Mouse (Mus musculus): ENCODE measurements around the gene Tubal3. TPM values are rescaled to one million over a fixed set of nuclear protein-coding genes. Genes with fewer than 3 reads are reported as not detected.

Gene Tubal3
- polyA plus RNA-seq, 1 experiment from 2014 or later, result not detected

DNA sequence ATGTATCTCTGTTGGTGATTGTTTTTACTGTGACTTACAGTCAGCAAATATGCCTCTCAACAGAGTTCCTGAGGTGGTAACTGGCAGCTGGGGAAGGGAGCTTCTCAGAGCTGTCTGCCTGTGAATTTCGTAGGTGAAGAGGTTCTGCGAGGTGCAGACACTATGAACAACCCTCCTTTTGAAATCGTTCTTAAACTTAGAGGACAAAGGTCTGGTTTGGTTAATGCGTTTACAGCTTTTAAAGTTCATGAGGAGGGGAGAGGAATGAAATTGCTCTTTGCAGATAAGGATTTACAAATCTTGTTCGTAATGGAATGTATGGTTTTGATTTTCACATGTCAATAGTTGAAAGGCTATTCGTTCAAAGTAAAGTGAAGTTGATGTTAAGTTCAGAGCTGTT, 7.6 kb downstream of the Tubal3 start:
- 91% methylated on average over 6 of the region's 6 CpGs for WGBS
- ATAC-seq (ENCODE audit: low FRiP score), result no peak
- Histone ChIP-seq H3K9ac (replicated peaks) (no peak overlapping the region), H3K4me1 (no peaks in the 10 kb centered on the region), H3K4me2 (no peak overlapping the region), H3K36me3 (no peaks in the 10 kb centered on the region), H3K9me3 (replicated peaks) (no peaks in the 10 kb centered on the region), H3K4me3 (replicated peaks) (no peak overlapping the region), H3K27me3 (replicated peaks) (no peaks in the 10 kb centered on the region), H3K27ac (replicated peaks) (no peak overlapping the region)

DNA sequence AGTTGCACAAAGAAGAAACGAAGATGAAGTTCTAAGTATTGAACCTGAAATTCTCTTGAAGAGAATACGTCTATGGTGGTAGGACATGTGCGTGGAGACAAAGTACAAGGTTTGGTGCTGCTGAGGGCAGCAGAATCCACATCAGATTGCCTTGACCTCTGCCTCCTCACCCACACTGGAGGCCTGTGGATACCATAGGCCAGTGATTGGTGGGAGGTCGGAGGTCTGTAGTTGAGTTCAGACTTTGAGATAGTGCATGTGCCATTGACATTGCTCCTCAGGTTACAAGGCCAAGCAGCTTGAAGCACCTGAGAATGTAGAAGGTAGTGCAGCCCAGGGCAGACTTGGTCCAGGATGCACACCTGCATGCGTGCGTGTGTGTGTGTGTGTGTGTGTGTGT, 8.0 kb downstream of the Tubal3 start:
- H3K27me3 ChIP-seq (replicated peaks), result no peaks in the 10 kb centered on the region
- no peak overlapping the region for H3K4me3 ChIP-seq (replicated peaks)
- no peak overlapping the region for H3K4me2 ChIP-seq
- no peak for ATAC-seq (ENCODE audit: low FRiP score)
- no peaks in the 10 kb centered on the region for H3K4me1 ChIP-seq
- H3K36me3 ChIP-seq, result no peaks in the 10 kb centered on the region
- H3K9me3 ChIP-seq (replicated peaks), result no peaks in the 10 kb centered on the region
- H3K9ac ChIP-seq (replicated peaks), result no peak overlapping the region
- H3K27ac ChIP-seq (replicated peaks), result no peak overlapping the region
- 92% methylated on average over 6 of the region's 6 CpGs for WGBS

DNA sequence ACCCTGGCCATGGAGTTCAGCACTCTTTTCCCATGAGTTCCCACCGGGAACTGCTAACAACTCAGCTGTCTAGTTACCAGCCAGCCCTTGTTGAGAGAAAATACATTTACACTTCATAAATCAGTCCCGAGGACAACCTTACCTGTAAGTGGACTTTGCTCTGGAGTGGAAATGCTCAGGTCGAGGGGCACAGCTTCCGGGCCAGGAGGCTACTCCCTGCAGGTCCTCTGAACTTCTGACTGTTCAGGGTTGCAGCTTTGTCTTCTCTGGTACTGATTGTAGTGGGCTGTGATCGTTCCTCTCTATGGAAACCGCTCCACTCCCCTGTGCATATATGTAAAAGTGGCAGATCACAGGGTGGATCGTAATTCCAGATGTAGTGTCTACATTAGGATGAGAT, 26.6 kb downstream of the Tubal3 start:
- Histone ChIP-seq H3K27ac (replicated peaks) (no peak overlapping the region), H3K4me1 (no peaks in the 10 kb centered on the region), H3K9me3 (replicated peaks) (no peaks in the 10 kb centered on the region), H3K4me3 (replicated peaks) (no peak overlapping the region), H3K27me3 (replicated peaks) (no peaks in the 10 kb centered on the region), H3K9ac (replicated peaks) (no peak overlapping the region), H3K4me2 (no peak overlapping the region), H3K36me3 (no peaks in the 10 kb centered on the region)
- ATAC-seq (ENCODE audit: low FRiP score), result no peak
- 84% methylated on average over 7 of the region's 7 CpGs for WGBS

DNA sequence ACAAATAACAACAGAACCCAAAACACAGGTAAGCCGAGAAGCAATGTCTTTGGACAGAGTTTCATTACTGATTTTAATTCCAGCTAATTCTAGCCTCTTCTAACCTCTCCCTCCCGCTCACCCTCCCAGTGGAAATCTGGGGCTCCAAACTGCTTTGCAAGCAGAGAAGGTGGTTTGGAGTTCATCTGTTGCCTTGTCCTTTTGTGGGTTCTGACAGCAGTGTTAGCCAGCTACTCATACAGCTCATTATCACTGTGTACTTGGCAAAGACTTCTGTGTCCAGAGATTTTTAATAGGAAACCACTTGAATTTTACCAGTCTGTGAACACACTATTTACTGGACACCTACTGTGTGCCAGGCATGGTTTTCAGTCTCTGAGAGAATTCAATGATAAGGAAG, 27.2 kb downstream of the Tubal3 start, which contains the start of gene Ucn3:
Gene Ucn3, minus strand, starts transcription at position 101 of the 400 bp plus-strand sequence.
- H3K4me1 ChIP-seq, result no peaks in the 10 kb centered on the region
- WGBS, result 80% methylated on average over 2 of the region's 2 CpGs
- no peak for ATAC-seq (ENCODE audit: low FRiP score)

DNA sequence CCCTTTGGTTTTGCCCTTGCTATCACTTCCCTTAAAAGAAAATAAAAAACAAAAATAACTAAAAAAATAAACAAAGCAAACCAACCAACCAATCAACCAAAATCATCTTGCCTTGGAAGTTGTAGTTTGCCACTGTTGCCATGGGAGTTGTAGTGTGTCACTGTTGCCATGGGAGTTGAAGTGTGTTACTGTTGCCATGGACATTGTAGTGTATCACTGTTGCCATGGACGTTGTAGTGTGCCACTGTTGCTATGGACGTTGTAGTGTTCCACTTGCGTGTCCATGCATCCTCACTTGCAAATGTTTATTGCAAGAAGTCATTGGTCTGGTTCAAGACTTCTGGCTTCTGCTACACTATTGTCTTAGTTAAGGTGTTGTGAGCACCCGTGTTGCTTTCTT, 29.2 kb downstream of the Tubal3 start:
- Histone ChIP-seq H3K27ac (replicated peaks) (no peak overlapping the region), H3K9me3 (replicated peaks) (no peaks in the 10 kb centered on the region), H3K4me2 (no peak overlapping the region), H3K9ac (replicated peaks) (no peak overlapping the region), H3K4me3 (replicated peaks) (no peak overlapping the region), H3K27me3 (replicated peaks) (no peaks in the 10 kb centered on the region), H3K36me3 (no peaks in the 10 kb centered on the region), H3K4me1 (no peaks in the 10 kb centered on the region)
- 83% methylated on average over 4 of the region's 4 CpGs for WGBS
- no peak for ATAC-seq (ENCODE audit: low FRiP score)

More for the DNA sequence above, 27.2 kb downstream of the Tubal3 start, which contains the start of gene Ucn3:
- H3K4me2 ChIP-seq, result no peak within 1 kb of the TSS
- H3K4me3 ChIP-seq (replicated peaks), result no peak within 1 kb of the TSS
- no peaks in the 10 kb centered on the region for H3K9me3 ChIP-seq (replicated peaks)
- H3K27ac ChIP-seq (replicated peaks), result no peak within 1 kb of the TSS
- H3K36me3 ChIP-seq, result no peaks in the 10 kb centered on the region
- no peak within 1 kb of the TSS for H3K9ac ChIP-seq (replicated peaks)
- no peaks in the 10 kb centered on the region for H3K27me3 ChIP-seq (replicated peaks)

DNA sequence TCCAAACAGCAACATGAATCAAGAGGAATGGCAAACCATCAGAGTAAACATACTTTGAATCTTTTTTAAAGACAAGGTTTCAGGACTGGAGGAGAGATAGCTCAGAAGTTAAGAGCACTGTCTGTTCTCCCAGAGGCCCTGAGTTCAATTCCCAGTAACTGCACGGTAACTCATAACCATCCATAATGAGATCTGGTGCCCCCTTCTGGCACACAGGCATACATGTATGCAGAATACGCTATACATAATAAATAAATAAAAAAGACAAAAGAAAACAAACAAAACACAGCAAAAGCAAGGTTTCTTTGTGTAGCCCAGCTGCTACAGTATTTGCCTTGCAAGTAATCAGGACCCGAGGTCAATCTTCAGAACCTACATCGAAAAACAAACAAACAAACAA, 31.4 kb downstream of the Tubal3 start:
- no peak for ATAC-seq (ENCODE audit: low FRiP score)
- 95% methylated on average over 4 of the region's 4 CpGs for WGBS
- H3K4me1 ChIP-seq, result no peaks in the 10 kb centered on the region
- H3K36me3 ChIP-seq, result no peaks in the 10 kb centered on the region
- no peak overlapping the region for H3K9ac ChIP-seq (replicated peaks)
- H3K4me3 ChIP-seq (replicated peaks), result no peak overlapping the region
- no peak overlapping the region for H3K27ac ChIP-seq (replicated peaks)
- no peaks in the 10 kb centered on the region for H3K9me3 ChIP-seq (replicated peaks)
- H3K27me3 ChIP-seq (replicated peaks), result no peaks in the 10 kb centered on the region
- no peak overlapping the region for H3K4me2 ChIP-seq

DNA sequence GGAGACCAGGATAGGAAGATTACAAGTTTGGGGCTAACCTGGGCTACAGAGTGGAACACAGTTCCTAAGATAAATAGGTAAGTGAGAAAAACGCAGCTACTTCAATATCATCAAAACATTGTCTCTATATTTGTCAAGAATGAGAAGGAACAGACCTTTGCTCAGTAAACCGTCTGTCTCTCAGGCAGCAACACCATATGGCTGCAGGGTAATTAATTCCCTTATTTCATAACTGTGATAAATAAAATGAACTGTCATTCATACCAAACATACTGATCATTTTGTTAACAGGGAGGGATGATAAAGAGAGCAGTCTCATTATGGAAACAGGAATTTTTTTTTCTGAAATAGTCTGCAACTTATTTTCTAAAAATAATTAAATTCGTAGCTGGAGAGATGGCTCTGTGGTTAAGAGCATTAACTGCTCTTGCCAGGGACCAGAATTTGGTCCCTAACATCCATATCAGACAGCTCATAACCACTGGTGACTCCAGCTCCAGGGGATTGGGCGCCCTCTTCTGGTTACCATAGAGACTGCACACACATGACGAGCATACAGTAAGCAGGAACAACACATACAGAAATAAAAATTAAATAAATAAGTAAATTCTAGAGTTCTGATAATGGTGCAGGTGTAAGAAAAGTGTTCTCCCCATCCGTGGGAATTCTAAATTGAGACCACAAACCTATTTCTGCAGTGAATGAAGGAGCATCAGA, 33.3 kb downstream of the Tubal3 start:
- H3K36me3 ChIP-seq, result no peaks in the 10 kb centered on the region
- H3K27me3 ChIP-seq (replicated peaks), result no peaks in the 10 kb centered on the region
- H3K4me3 ChIP-seq (replicated peaks), result no peak overlapping the region
- H3K9me3 ChIP-seq (replicated peaks), result no peaks in the 10 kb centered on the region
- H3K27ac ChIP-seq (replicated peaks), result no peak overlapping the region
- no peak overlapping the region for H3K9ac ChIP-seq (replicated peaks)
- H3K4me1 ChIP-seq, result no peaks in the 10 kb centered on the region
- no peak overlapping the region for H3K4me2 ChIP-seq
- no peak for ATAC-seq (ENCODE audit: low FRiP score)
- WGBS, result 85% methylated on average over 6 of the region's 6 CpGs

DNA sequence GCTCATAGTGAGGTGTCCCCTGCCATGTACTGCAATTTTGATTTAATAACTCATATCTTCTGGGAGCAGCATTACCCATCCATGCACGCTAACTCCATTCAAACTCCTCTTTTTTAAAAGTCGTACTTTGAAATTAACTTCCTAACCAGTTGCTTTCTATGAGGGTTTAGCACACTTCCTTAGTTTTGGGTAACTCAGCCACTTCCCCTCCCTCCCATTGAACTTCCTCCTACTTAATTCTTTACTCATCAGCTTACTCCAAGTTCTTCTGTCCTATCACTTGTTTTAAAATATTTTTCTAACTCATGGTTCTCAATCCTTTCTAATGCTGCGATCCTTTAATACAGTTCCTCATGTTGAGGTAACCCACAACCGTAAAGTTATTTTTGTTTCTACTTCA, 50.8 kb downstream of the Tubal3 start:
- no peaks in the 10 kb centered on the region for H3K27me3 ChIP-seq (replicated peaks)
- no peaks in the 10 kb centered on the region for H3K36me3 ChIP-seq
- WGBS, result 91% methylated on average over 4 of the region's 4 CpGs
- no peak overlapping the region for H3K4me2 ChIP-seq
- no peak overlapping the region for H3K27ac ChIP-seq (replicated peaks)
- H3K4me3 ChIP-seq (replicated peaks), result no peak overlapping the region
- no peaks in the 10 kb centered on the region for H3K4me1 ChIP-seq
- H3K9ac ChIP-seq (replicated peaks), result no peak overlapping the region
- no peak for ATAC-seq (ENCODE audit: low FRiP score)
- H3K9me3 ChIP-seq (replicated peaks), result no peaks in the 10 kb centered on the region

Small RNA genes lying within 50 kb of the gene (microRNA-seq; reads per million reads assigned to microRNA genes)
- gene Gm22460, result not detected

Other genes starting within 250 kb of the Tubal3 start
- not detected in 2 replicates for gene Calml3, start 114.0 kb upstream of the Tubal3 start, polyA plus RNA-seq (2015; fragmentation: Nextera tagmentation; extraction: Ambion mirVana)
- gene Calm4, start 80.5 kb upstream of the Tubal3 start, polyA plus RNA-seq (2015; fragmentation: Nextera tagmentation; extraction: Ambion mirVana), result 0.17 and 0.27 TPM in 2 replicates
- gene Calm5, start 64.1 kb upstream of the Tubal3 start, polyA plus RNA-seq (2015; fragmentation: Nextera tagmentation; extraction: Ambion mirVana), result not detected in 2 replicates
- 11.7 and 27.1 TPM in 2 replicates for gene Net1, start 54 bp upstream of the Tubal3 start, polyA plus RNA-seq (2015; fragmentation: Nextera tagmentation; extraction: Ambion mirVana)
- gene Ucn3, start 27.1 kb downstream of the Tubal3 start, polyA plus RNA-seq (2015; fragmentation: Nextera tagmentation; extraction: Ambion mirVana), result not detected in 2 replicates
- 0.93 and 1.4 TPM in 2 replicates for gene Akr1c14, start 130.7 kb downstream of the Tubal3 start, polyA plus RNA-seq (2015; fragmentation: Nextera tagmentation; extraction: Ambion mirVana)
- gene Akr1c18, start 232.4 kb downstream of the Tubal3 start, polyA plus RNA-seq (2015; fragmentation: Nextera tagmentation; extraction: Ambion mirVana), result 0.27 TPM in 1 of 2 replicates, not detected in the other

Measured in neural tube, embryonic 15.5 days (tissue).